ENCODE assay signal across 8 mouse cellular contexts in genomic region chrX:51680428-51681169, GRCm38 (mm10). TPM values are rescaled to one million over a fixed set of nuclear protein-coding genes. Genes with fewer than 3 reads are reported as not detected.
DNase-seq lines count a peak whose midpoint lies in the region; ATAC-seq and TF ChIP-seq lines count a peak whose summit lies in the region.

No protein-coding gene starts in this region.

- H3K9me3 ChIP-seq in heart, embryonic 10.5 days = no peaks in the 10 kb centered on the region
- no peaks in the 10 kb centered on the region for H3K9me3 ChIP-seq in forebrain, postnatal 0 days (ENCODE audit: low read length)
- no peaks in the 10 kb centered on the region for H3K9me3 ChIP-seq in hindbrain, embryonic 16.5 days (ENCODE audit: control insufficient read depth, low read length)
- no peaks in the 10 kb centered on the region for H3K9me3 ChIP-seq in midbrain, embryonic 16.5 days (replicated peaks; ENCODE audit: control insufficient read depth, low read length, poor library complexity, severe bottlenecking)

- 15% methylated on average over 67 of the region's 70 CpGs for WGBS in heart, embryonic 10.5 days
- 31% methylated on average over 64 of the region's 70 CpGs for WGBS in forebrain, postnatal 0 days
- 14% methylated on average over 25 of the region's 70 CpGs for WGBS in hindbrain, embryonic 16.5 days
- 15% methylated on average over 40 of the region's 70 CpGs for WGBS in midbrain, embryonic 16.5 days

- H3K27ac ChIP-seq in heart, embryonic 10.5 days = peak overlapping the region; percentile 85
- peak overlapping the region; percentile 70 for H3K27ac ChIP-seq in forebrain, postnatal 0 days (ENCODE audit: low read depth, low read length)
- peak overlapping the region; percentile 70; the same call in 1 of the 2 replicates for H3K27ac ChIP-seq in hindbrain, embryonic 16.5 days (ENCODE audit: low read depth, low read length)
- H3K27ac ChIP-seq in midbrain, embryonic 16.5 days (ENCODE audit: low read length) = peak overlapping the region; percentile 63

- intact Hi-C loops in left cerebral cortex, postnatal 4 days (cut with DNase I) = no loop called here

- H3K36me3 ChIP-seq in heart, embryonic 10.5 days = no peaks in the 10 kb centered on the region
- H3K36me3 ChIP-seq in forebrain, postnatal 0 days (ENCODE audit: insufficient read depth) = no peaks in the 10 kb centered on the region
- H3K36me3 ChIP-seq in hindbrain, embryonic 16.5 days (ENCODE audit: control insufficient read depth, insufficient read depth, low read length) = no peaks in the 10 kb centered on the region
- H3K36me3 ChIP-seq in midbrain, embryonic 16.5 days (ENCODE audit: control insufficient read depth, insufficient read depth, low read length) = no peaks in the 10 kb centered on the region

- H3K9ac ChIP-seq in forebrain, postnatal 0 days = peak overlapping the region; percentile 56
- peak overlapping the region; percentile 64 for H3K9ac ChIP-seq in hindbrain, embryonic 16.5 days (ENCODE audit: low read depth, low read length)
- peak overlapping the region; percentile 65 for H3K9ac ChIP-seq in midbrain, embryonic 16.5 days (ENCODE audit: low read depth, low read length)

- H3K4me3 ChIP-seq in heart, embryonic 10.5 days = peak overlapping the region; percentile 63
- H3K4me3 ChIP-seq in forebrain, postnatal 0 days (ENCODE audit: low read depth, low read length) = peak overlapping the region; percentile 49
- H3K4me3 ChIP-seq in hindbrain, embryonic 16.5 days (ENCODE audit: low read length) = peak overlapping the region; percentile 57
- peak overlapping the region; percentile 53 for H3K4me3 ChIP-seq in midbrain, embryonic 16.5 days (ENCODE audit: low read depth, low read length)

- H3K27me3 ChIP-seq in heart, embryonic 10.5 days (ENCODE audit: insufficient read depth, poor library complexity, severe bottlenecking) = peaks cover 44% of the 10 kb centered on the region
- no peaks in the 10 kb centered on the region for H3K27me3 ChIP-seq in forebrain, postnatal 0 days (ENCODE audit: insufficient read depth, low read length)
- H3K27me3 ChIP-seq in hindbrain, embryonic 16.5 days (replicated peaks; ENCODE audit: control insufficient read depth, insufficient read depth, low read length) = no peaks in the 10 kb centered on the region; the same call in 1 of the 2 replicates
- no peaks in the 10 kb centered on the region; the same call in none of the 2 replicates for H3K27me3 ChIP-seq in midbrain, embryonic 16.5 days (ENCODE audit: control insufficient read depth, insufficient read depth, low read depth, low read length)

- peak; percentile 77 for DNase-seq in heart, embryonic 10.5 days (ENCODE audit: low spot score)
- DNase-seq in heart, adult 9 months (ENCODE audit: low spot score in 2 of 2) = no peak
- peak; percentile 34 for DNase-seq in cerebellum, adult 8-10 months
- DNase-seq in forebrain, postnatal 0 days = peak; percentile 78
- DNase-seq in left cerebral cortex, postnatal 4 days = peak; percentile 55

- TF ChIP-seq CTCF in forebrain, postnatal 0 days (IDR thresholded peaks at IDR 0.05; ENCODE audit: low read depth) = peak; percentile 46; the same call in 1 of the 2 replicates

- ATAC-seq in forebrain, postnatal 0 days = peak; percentile 88
- peak; percentile 86 for ATAC-seq in hindbrain, embryonic 16.5 days
- ATAC-seq in midbrain, embryonic 16.5 days = peak; percentile 84
- no peak for ATAC-seq in inflammation-experienced regulatory T-cells, adult 6 months

- peak overlapping the region; percentile 57 for H3K4me2 ChIP-seq in forebrain, postnatal 0 days (ENCODE audit: low read depth)
- peak overlapping the region; percentile 81 for H3K4me2 ChIP-seq in hindbrain, embryonic 16.5 days (ENCODE audit: low read length)
- peak overlapping the region; percentile 81 for H3K4me2 ChIP-seq in midbrain, embryonic 16.5 days (ENCODE audit: low read length)

- peaks cover 5% of the 10 kb centered on the region; the same call in 1 of the 2 replicates for H3K4me1 ChIP-seq in heart, embryonic 10.5 days
- no peaks in the 10 kb centered on the region for H3K4me1 ChIP-seq in forebrain, postnatal 0 days (ENCODE audit: insufficient read depth)
- H3K4me1 ChIP-seq in hindbrain, embryonic 16.5 days (ENCODE audit: control insufficient read depth, insufficient read depth, low read depth, low read length) = no peaks in the 10 kb centered on the region
- H3K4me1 ChIP-seq in midbrain, embryonic 16.5 days (ENCODE audit: control insufficient read depth, insufficient read depth, low read length) = no peaks in the 10 kb centered on the region

RNA-seq across cellular contexts. Expression of gene Hs6st2, which starts 1.1 kb away (rescaled TPM):
- 33.0 and 36.3 TPM in 2 replicates for polyA plus RNA-seq in heart, embryonic 10.5 days (2016; fragmentation: Nextera tagmentation; extraction: Ambion mirVana)
- 51.8 and 53.6 TPM in 2 replicates for total RNA-seq in forebrain, postnatal 0 days (2014; rRNA removed)
- polyA plus RNA-seq in forebrain, postnatal 0 days (2015; fragmentation: Nextera tagmentation; extraction: Ambion mirVana) = 38.4 and 39.4 TPM in 2 replicates
- polyA plus RNA-seq in hindbrain, embryonic 16.5 days (2015; fragmentation: Nextera tagmentation; extraction: Ambion mirVana) = 49.7 and 52.1 TPM in 2 replicates
- total RNA-seq in left cerebral cortex, postnatal 4 days (2021) = 10 to 100 TPM; 69.8 to 79.8 TPM
- polyA plus RNA-seq in midbrain, embryonic 16.5 days (2015; fragmentation: Nextera tagmentation; extraction: Ambion mirVana) = 31.1 and 34.1 TPM in 2 replicates
- under 1 TPM in 1 of 3 experiments, not detected in 2; 0.12 TPM for polyA plus RNA-seq in inflammation-experienced regulatory T-cells, adult 6 months (2017; shearing (Covaris generic))

Comparison
In these comparisons a context has a peak if more than half of its experiments do, and no peak if none do; other contexts are left out.
1. DNase-seq: peak in heart, embryonic 10.5 days (single experiment), cerebellum, adult 8-10 months (single experiment), forebrain, postnatal 0 days (single experiment) and left cerebral cortex, postnatal 4 days (single experiment); none in heart, adult 9 months (0 of 2).
2. RNA of gene Hs6st2, which starts 1.1 kb away (polyA plus RNA-seq): 49.7 to 52.1 TPM in hindbrain, embryonic 16.5 days, 38.4 to 39.4 TPM in forebrain, postnatal 0 days, 33.0 to 36.3 TPM in heart, embryonic 10.5 days and 31.1 to 34.1 TPM in midbrain, embryonic 16.5 days; 0.12 TPM in inflammation-experienced regulatory T-cells, adult 6 months; every median in the first group is over 10 times any median in the second.
3. Peak in every context shown above with its lines, with median percentiles within 50 percentile points of each other: H3K27ac ChIP-seq, H3K4me3 ChIP-seq, H3K4me2 ChIP-seq and H3K9ac ChIP-seq.